Mouse (Mus musculus) thymus, postnatal 36 days (tissue): Measurements from ENCODE around the gene Gga3.

Source experiments
- DNase-seq, 2 experiments: peaks; one replicate each; pipeline ENCODE4 v3.0.0; 2022; ENCODE audit warnings: mixed read lengths in 2 of 2

Gga3 gene

GRCm38 (mm10) chr11:115555717-115556116 lies 48.1 kb downstream of the Gga3 start:
- DNase-seq, result no peak

GRCm38 (mm10) chr11:115552783-115553182 lies 51.1 kb downstream of the Gga3 start:
- DNase-seq, result no peak

GRCm38 (mm10) chr11:115543571-115543970 lies 60.3 kb downstream of the Gga3 start:
- no peak for DNase-seq

- DNase-seq, result no peak
These were observed 65.8 kb downstream of the Gga3 start for GRCm38 (mm10) chr11:115538045-115538444.

GRCm38 (mm10) chr11:115536856-115537568 lies 66.8 kb downstream of the Gga3 start:
- peak; percentile 28 to 48 for DNase-seq

- peak; percentile 99 for DNase-seq
These were observed 67.7 kb downstream of the Gga3 start, which contains the start of gene Sumo2 for GRCm38 (mm10) chr11:115536038-115536681. Gene Sumo2, minus strand, starts transcription at chr11:115536276.

GRCm38 (mm10) chr11:115535401-115536037 lies 68.3 kb downstream of the Gga3 start:
- peak; percentile 78 to 82 for DNase-seq

- no peak for DNase-seq
These were observed 69.0 kb downstream of the Gga3 start for GRCm38 (mm10) chr11:115534759-115535371.
